Mouse (Mus musculus) neural tube, embryonic 14.5 days (tissue): ENCODE measurements around the gene Gtf3c1. TPM values are rescaled to one million over a fixed set of nuclear protein-coding genes. Genes with fewer than 3 reads are reported as not detected.

ENCODE experiments used
- ATAC-seq: fragments of 200-750 bp; cut with Nextera tagmentation; 2 replicates; pipeline ENCODE4 v1.8.0; 2017; ENCODE audit warnings: low read depth, mild to moderate bottlenecking, moderate TSS enrichment, moderate library complexity
- H3K27ac ChIP-seq: fragments of 300-500 bp; sonication (generic); 2 replicates; pipeline ENCODE4 v1.5.1; 2014; ENCODE audit warnings: low read depth, mild to moderate bottlenecking, control low read depth, low read length, moderate library complexity, mixed read lengths
- H3K27me3 ChIP-seq: fragments of 300-500 bp; sonication (generic); 2 replicates; pipeline ENCODE4 v1.6.1; 2014; ENCODE audit warnings: low read length; ENCODE audit not compliant: control insufficient read depth, insufficient read depth
- H3K36me3 ChIP-seq: fragments of 300-500 bp; sonication (generic); 2 replicates; pipeline ENCODE4 v1.6.1; 2014; ENCODE audit warnings: low read length, mixed read lengths; ENCODE audit not compliant: control insufficient read depth, insufficient read depth
- H3K4me1 ChIP-seq: fragments of 300-500 bp; sonication (generic); 2 replicates; pipeline ENCODE4 v1.6.1; 2014; ENCODE audit warnings: low read length; ENCODE audit not compliant: control insufficient read depth, insufficient read depth
- H3K4me2 ChIP-seq: fragments of 300-500 bp; sonication (generic); 2 replicates; pipeline ENCODE4 v1.6.1; 2014; ENCODE audit warnings: mild to moderate bottlenecking, low read depth, low read length, control low read depth
- H3K4me3 ChIP-seq: fragments of 300-500 bp; sonication (generic); 2 replicates; pipeline ENCODE4 v1.5.1; 2014; ENCODE audit warnings: low read depth, low read length, control low read depth, mixed read lengths
- H3K9ac ChIP-seq: fragments of 300-500 bp; sonication (generic); replicated peaks from 2 replicates; pipeline ENCODE4 v1.6.1; 2014; ENCODE audit warnings: low read depth, mild to moderate bottlenecking, control low read depth, low read length, mixed read lengths
- H3K9me3 ChIP-seq: fragments of 300-500 bp; sonication (generic); 2 replicates; pipeline ENCODE4 v1.6.1; 2016; ENCODE audit warnings: low read length; ENCODE audit not compliant: control insufficient read depth
- WGBS: fragments of 180-500 bp; shearing (Covaris S2); extraction: QIAGEN DNeasy Blood & Tissue Kit; methylation state at CpG from one replicate; pipeline ENCODE4 v1.1.7; 2014; 5-methylcytosine and 5-hydroxymethylcytosine counted together
- polyA plus RNA-seq: library from polyadenylated mRNA; unstranded; fragments of >200 nt; fragmentation: Nextera tagmentation; extraction: Ambion mirVana; gene quantifications from 2 replicates; pipeline ENCODE4 v1.2.1, GENCODE M21; 2014

Gene Gtf3c1
- polyA plus RNA-seq, 1 experiment from 2014 or later, result 41.9 TPM

GRCm38 (mm10) chr7:125620077-125620476 is 87.5 kb downstream of the Gtf3c1 start:
- Histone ChIP-seq H3K9ac (no peak overlapping the region), H3K4me1 (no peaks in the 10 kb centered on the region), H3K36me3 (no peaks in the 10 kb centered on the region), H3K4me2 (no peak overlapping the region), H3K9me3 (no peaks in the 10 kb centered on the region), H3K4me3 (no peak overlapping the region), H3K27me3 (no peaks in the 10 kb centered on the region), H3K27ac (no peak overlapping the region)
- no peak for ATAC-seq
- 84% methylated on average over 4 of the region's 4 CpGs for WGBS

DNA sequence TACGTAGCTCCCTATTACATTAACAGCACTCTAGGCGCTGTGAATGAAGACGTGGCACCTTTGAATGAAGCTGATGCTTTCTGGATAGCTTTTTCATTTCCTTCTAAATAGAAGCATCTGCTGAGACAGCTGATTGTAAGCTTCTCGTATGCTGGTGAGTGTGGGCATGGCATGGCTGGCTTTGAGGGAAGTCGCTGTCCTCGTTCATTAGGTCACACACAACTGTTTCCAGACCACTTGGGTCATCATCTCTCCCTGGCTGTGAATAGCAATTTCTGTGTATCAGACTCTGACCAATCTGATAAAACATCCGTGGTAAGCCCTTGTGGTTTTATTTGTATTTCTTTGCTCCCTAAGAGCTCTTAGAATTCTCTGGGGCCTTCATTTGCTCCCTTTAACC is 89.6 kb downstream of the Gtf3c1 start:
- no peak overlapping the region for H3K27ac ChIP-seq
- no peak overlapping the region for H3K9ac ChIP-seq
- H3K4me2 ChIP-seq, result no peak overlapping the region
- H3K4me3 ChIP-seq, result no peak overlapping the region
- no peaks in the 10 kb centered on the region for H3K36me3 ChIP-seq
- no peaks in the 10 kb centered on the region for H3K4me1 ChIP-seq
- H3K9me3 ChIP-seq, result no peaks in the 10 kb centered on the region
- WGBS, result 84% methylated on average over 7 of the region's 7 CpGs
- H3K27me3 ChIP-seq, result no peaks in the 10 kb centered on the region
- no peak for ATAC-seq

DNA sequence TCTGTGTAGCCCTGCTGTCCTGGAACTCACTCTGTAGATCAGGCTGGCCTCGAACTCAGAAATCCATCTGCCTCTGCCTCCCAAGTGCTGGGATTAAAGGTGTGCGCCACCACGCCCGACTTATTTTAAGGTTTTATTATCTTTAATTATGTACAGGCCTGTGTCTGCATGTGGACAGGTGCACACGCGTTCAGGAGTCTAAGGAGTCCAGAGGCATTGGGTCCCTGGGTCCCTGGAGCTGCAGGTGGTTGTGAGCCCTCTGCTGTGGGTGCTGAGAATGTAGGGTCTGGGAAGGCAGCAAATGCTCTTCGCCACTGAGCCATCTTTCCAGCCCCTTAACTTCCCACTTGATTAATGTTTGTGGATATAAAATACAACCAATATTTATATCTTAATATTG is 92.1 kb downstream of the Gtf3c1 start:
- ATAC-seq, result no peak
- Histone ChIP-seq H3K9me3 (no peaks in the 10 kb centered on the region), H3K9ac (no peak overlapping the region), H3K36me3 (no peaks in the 10 kb centered on the region), H3K27ac (no peak overlapping the region), H3K4me2 (no peak overlapping the region), H3K4me1 (no peaks in the 10 kb centered on the region), H3K4me3 (no peak overlapping the region), H3K27me3 (no peaks in the 10 kb centered on the region)
- WGBS, result 87% methylated on average over 7 of the region's 7 CpGs

- 82% methylated on average over 5 of the region's 5 CpGs for WGBS
- Histone ChIP-seq H3K4me1 (no peaks in the 10 kb centered on the region), H3K36me3 (no peaks in the 10 kb centered on the region)
Observed at GRCm38 (mm10) chr7:125613579-125613978, 94.0 kb downstream of the Gtf3c1 start.

GRCm38 (mm10) chr7:125608183-125608688 is 99.3 kb downstream of the Gtf3c1 start:
- Histone ChIP-seq H3K4me1 (no peaks in the 10 kb centered on the region), H3K9me3 (no peaks in the 10 kb centered on the region), H3K27me3 (no peaks in the 10 kb centered on the region), H3K27ac (no peak overlapping the region), H3K4me3 (no peak overlapping the region), H3K36me3 (no peaks in the 10 kb centered on the region), H3K4me2 (no peak overlapping the region), H3K9ac (no peak overlapping the region)
- 93% methylated on average over 4 of the region's 4 CpGs for WGBS
- ATAC-seq, result no peak

More at GRCm38 (mm10) chr7:125613579-125613978, 94.0 kb downstream of the Gtf3c1 start:
- no peaks in the 10 kb centered on the region for H3K9me3 ChIP-seq
- no peak overlapping the region for H3K4me3 ChIP-seq
- no peak overlapping the region for H3K27ac ChIP-seq
- no peaks in the 10 kb centered on the region for H3K27me3 ChIP-seq
- no peak for ATAC-seq
- no peak overlapping the region for H3K4me2 ChIP-seq
- no peak overlapping the region for H3K9ac ChIP-seq

DNA sequence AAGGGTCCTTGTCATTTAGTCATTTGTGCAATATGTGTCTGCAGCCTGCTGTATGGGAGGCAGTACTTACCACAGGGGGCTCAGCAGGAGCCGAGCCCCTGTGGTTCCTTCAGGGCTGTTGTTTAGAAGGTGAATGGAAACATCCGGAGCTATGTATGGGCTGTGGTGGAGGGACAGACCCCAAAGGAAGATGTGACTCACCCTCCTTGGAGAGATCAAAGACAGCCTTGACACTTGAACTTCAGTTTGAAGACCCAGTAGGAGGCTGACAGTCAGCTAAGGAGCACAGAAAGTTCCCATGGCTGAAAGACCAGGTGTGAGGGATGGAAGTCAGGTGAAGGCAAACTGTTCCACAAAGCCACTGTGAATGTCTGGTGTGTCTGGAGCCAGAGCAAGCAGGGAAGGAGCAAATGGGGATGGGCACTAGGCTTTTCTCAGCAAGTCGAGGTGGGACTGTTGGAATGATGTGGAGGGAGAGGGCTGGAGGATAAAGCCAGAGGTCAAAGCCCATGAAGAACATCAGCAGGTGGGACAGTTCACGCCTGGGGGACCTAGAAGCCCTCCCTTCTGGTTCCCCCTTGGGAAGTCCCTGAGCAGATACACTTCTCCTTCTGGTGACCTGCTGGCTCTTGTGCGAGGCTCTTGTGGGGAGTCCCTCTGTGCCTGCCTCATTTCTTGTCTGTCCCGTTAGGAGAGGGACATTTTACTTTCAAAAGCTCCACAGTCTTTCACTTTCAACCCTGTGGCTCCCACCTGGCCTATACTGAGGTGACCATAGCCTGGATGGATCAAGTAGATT is 100.0 kb downstream of the Gtf3c1 start:
- WGBS, result 68% methylated on average over 6 of the region's 6 CpGs
- no peak overlapping the region for H3K4me3 ChIP-seq
- no peak overlapping the region for H3K9ac ChIP-seq
- no peaks in the 10 kb centered on the region for H3K4me1 ChIP-seq
- ATAC-seq, result no peak
- no peak overlapping the region for H3K27ac ChIP-seq
- H3K9me3 ChIP-seq, result no peaks in the 10 kb centered on the region
- no peak overlapping the region for H3K4me2 ChIP-seq
- H3K27me3 ChIP-seq, result no peaks in the 10 kb centered on the region
- no peaks in the 10 kb centered on the region for H3K36me3 ChIP-seq

DNA sequence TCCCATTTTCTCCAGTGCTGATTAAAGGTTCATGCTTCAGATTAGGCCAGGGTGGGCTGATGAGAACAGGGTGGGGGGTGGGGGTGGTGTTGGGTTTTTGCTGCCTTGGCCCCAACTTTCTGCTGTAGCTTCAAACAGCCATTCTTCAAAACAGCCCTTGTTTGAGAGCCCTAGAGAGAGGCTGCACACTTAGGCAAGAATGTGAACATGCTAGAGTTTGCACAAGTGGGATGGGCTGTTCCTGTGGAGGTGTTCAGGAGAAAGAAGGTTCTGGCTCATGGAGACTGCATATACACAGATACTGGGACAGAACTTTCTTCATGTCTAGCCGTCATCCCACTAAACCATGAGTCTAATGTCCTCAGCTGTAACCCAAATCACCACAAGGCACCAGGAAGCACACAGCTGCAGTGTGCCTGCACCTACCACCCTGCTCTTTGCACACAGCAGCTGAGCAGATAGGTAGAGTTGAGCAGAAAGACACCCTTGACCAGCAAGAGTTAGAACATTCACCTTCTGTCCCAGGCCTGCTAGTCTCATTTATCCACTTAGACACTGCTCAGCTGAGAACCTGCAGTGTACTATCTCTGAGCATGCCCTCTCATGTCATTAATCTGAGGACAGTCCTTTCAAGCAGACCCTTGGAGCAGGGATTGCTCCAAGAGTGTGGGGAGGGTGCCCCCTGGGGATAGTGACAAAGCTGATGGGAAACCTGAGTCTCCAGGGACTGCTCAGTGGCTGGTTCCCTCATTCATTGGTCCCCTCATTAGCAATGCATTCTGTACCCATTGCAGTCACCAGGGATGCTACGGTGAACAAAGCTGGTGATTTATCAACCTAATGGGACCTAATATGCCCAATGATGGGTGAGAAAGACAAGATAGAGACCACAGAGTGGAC is 101.1 kb downstream of the Gtf3c1 start:
- H3K4me2 ChIP-seq, result no peak overlapping the region
- no peaks in the 10 kb centered on the region for H3K36me3 ChIP-seq
- ATAC-seq, result no peak
- no peak overlapping the region for H3K9ac ChIP-seq
- H3K4me1 ChIP-seq, result no peaks in the 10 kb centered on the region
- H3K9me3 ChIP-seq, result no peaks in the 10 kb centered on the region
- H3K27me3 ChIP-seq, result no peaks in the 10 kb centered on the region
- no peak overlapping the region for H3K27ac ChIP-seq
- WGBS, result 54% methylated on average over 2 of the region's 2 CpGs
- H3K4me3 ChIP-seq, result no peak overlapping the region

GRCm38 (mm10) chr7:125605725-125606139 is 101.8 kb downstream of the Gtf3c1 start:
- Histone ChIP-seq H3K4me2 (no peak overlapping the region), H3K27me3 (no peaks in the 10 kb centered on the region), H3K9me3 (no peaks in the 10 kb centered on the region), H3K27ac (no peak overlapping the region), H3K4me1 (no peaks in the 10 kb centered on the region), H3K9ac (no peak overlapping the region), H3K4me3 (no peak overlapping the region), H3K36me3 (no peaks in the 10 kb centered on the region)
- WGBS, result 78% methylated on average over 4 of the region's 4 CpGs
- ATAC-seq, result no peak
